Mouse (Mus musculus) lung, embryonic 14.5 days (tissue): ENCODE results near the gene Ssh3. TPM values are rescaled to one million over a fixed set of nuclear protein-coding genes. Genes with fewer than 3 reads are reported as not detected.
A peak's percentile ranks its signal among the peaks of the same experiment; 100 is the strongest.

ENCODE experiments used
- ATAC-seq: fragments of 200-750 bp; cut with Nextera tagmentation; 2 replicates; pipeline ENCODE4 v1.8.0; 2017; ENCODE audit warnings: mild to moderate bottlenecking, moderate TSS enrichment, moderate library complexity; ENCODE audit not compliant: insufficient read depth
- DNase-seq: peaks from one replicate; pipeline ENCODE4 v3.0.0-alpha.2; 2015
- H3K27ac ChIP-seq: fragments of 300-500 bp; sonication (generic); 2 replicates; pipeline ENCODE4 v1.5.1; 2014; ENCODE audit warnings: low read depth, mild to moderate bottlenecking, moderate library complexity
- H3K27me3 ChIP-seq: fragments of 300-500 bp; sonication (generic); 2 replicates; pipeline ENCODE4 v1.6.1; 2014; ENCODE audit warnings: low read length, control low read depth; ENCODE audit not compliant: insufficient read depth
- H3K36me3 ChIP-seq: fragments of 300-500 bp; sonication (generic); 2 replicates; pipeline ENCODE4 v1.6.1; 2014; ENCODE audit warnings: control low read depth; ENCODE audit not compliant: insufficient read depth
- H3K4me1 ChIP-seq: fragments of 300-500 bp; sonication (generic); 2 replicates; pipeline ENCODE4 v1.6.1; 2014; ENCODE audit warnings: antibody characterized with exemption, control low read depth; ENCODE audit not compliant: insufficient read depth
- H3K4me2 ChIP-seq: fragments of 300-500 bp; sonication (generic); 2 replicates; pipeline ENCODE4 v1.6.1; 2014; ENCODE audit warnings: mild to moderate bottlenecking
- H3K4me3 ChIP-seq: fragments of 300-500 bp; sonication (generic); 2 replicates; pipeline ENCODE4 v1.5.1; 2014; ENCODE audit warnings: low read depth, low read length
- H3K9ac ChIP-seq: fragments of 300-500 bp; sonication (generic); 2 replicates; pipeline ENCODE4 v1.6.1; 2014
- H3K9me3 ChIP-seq: fragments of 300-500 bp; sonication (generic); 2 replicates; pipeline ENCODE4 v1.6.1; 2016; ENCODE audit warnings: low read depth, low read length, control low read depth
- CTCF ChIP-seq: IDR thresholded peaks from 2 replicates; pipeline ENCODE4 v1.5.1; 2016; ENCODE audit warnings: antibody characterized with exemption, low read depth
- WGBS: fragments of 180-500 bp; shearing (Covaris S2); extraction: QIAGEN DNeasy Blood & Tissue Kit; methylation state at CpG from one replicate; pipeline ENCODE4 v1.1.7; 2014; 5-methylcytosine and 5-hydroxymethylcytosine counted together
- polyA plus RNA-seq: library from polyadenylated mRNA; unstranded; fragments of >200 nt; fragmentation: Nextera tagmentation; extraction: Ambion mirVana; gene quantifications from 2 replicates; pipeline ENCODE4 v1.2.1, GENCODE M21; 2014

Gene Ssh3
- polyA plus RNA-seq, 1 experiment from 2014 or later: 10.6 TPM

- WGBS: 9% methylated on average over 26 of the region's 26 CpGs
- Histone ChIP-seq H3K4me1 (peaks cover 4% of the 10 kb centered on the region; the same call in 1 of the 2 replicates), H3K9me3 (no peaks in the 10 kb centered on the region), H3K4me3 (peak within 1 kb of the TSS; percentile 53), H3K36me3 (no peaks in the 10 kb centered on the region), H3K4me2 (peak within 1 kb of the TSS; percentile 82), H3K9ac (peak within 1 kb of the TSS; percentile 60), H3K27ac (peak within 1 kb of the TSS; percentile 81), H3K27me3 (no peaks in the 10 kb centered on the region; the same call in 1 of the 2 replicates)
- no peak for TF ChIP-seq CTCF
- DNase-seq (peak; percentile 97), ATAC-seq (peak; percentile 90)
Observed at GRCm38 (mm10) chr19:4231253-4232185, 37.5 kb downstream of the Ssh3 start, which contains the start of gene Pold4. Pold4 (plus strand) TSS chr19:4231899.

GRCm38 (mm10) chr19:4230415-4230814 is 38.6 kb downstream of the Ssh3 start:
- H3K9ac ChIP-seq: no peak overlapping the region
- no peak overlapping the region for H3K4me2 ChIP-seq
- no peaks in the 10 kb centered on the region for H3K36me3 ChIP-seq
- DNase-seq (no peak), ATAC-seq (no peak)
- WGBS: 62% methylated on average over 8 of the region's 8 CpGs
- TF ChIP-seq CTCF: no peak
- H3K4me1 ChIP-seq: peaks cover 4% of the 10 kb centered on the region; the same call in 1 of the 2 replicates
- H3K27ac ChIP-seq: no peak overlapping the region
- no peak overlapping the region for H3K4me3 ChIP-seq
- no peaks in the 10 kb centered on the region for H3K9me3 ChIP-seq
- H3K27me3 ChIP-seq: no peaks in the 10 kb centered on the region; the same call in 1 of the 2 replicates

- H3K9ac ChIP-seq: no peak overlapping the region; the same call in 1 of the 2 replicates
- WGBS: 36% methylated on average over 9 of the region's 9 CpGs
- H3K27ac ChIP-seq: no peak overlapping the region
Observed at GRCm38 (mm10) chr19:4229451-4230076, 39.4 kb downstream of the Ssh3 start.

GRCm38 (mm10) chr19:4228891-4229290 is 40.1 kb downstream of the Ssh3 start:
- DNase-seq: no peak
- Histone ChIP-seq H3K36me3 (no peaks in the 10 kb centered on the region), H3K27ac (no peak overlapping the region), H3K9ac (no peak overlapping the region), H3K4me1 (peaks cover 4% of the 10 kb centered on the region; the same call in 1 of the 2 replicates), H3K9me3 (no peaks in the 10 kb centered on the region), H3K4me2 (no peak overlapping the region), H3K4me3 (no peak overlapping the region), H3K27me3 (no peaks in the 10 kb centered on the region; the same call in 1 of the 2 replicates)
- 72% methylated on average over 4 of the region's 4 CpGs for WGBS
- no peak for TF ChIP-seq CTCF
- no peak for ATAC-seq

More at GRCm38 (mm10) chr19:4229451-4230076, 39.4 kb downstream of the Ssh3 start:
- no peaks in the 10 kb centered on the region; the same call in 1 of the 2 replicates for H3K27me3 ChIP-seq
- DNase-seq (no peak), ATAC-seq (no peak)
- H3K4me3 ChIP-seq: no peak overlapping the region
- no peaks in the 10 kb centered on the region for H3K36me3 ChIP-seq
- peaks cover 4% of the 10 kb centered on the region; the same call in 1 of the 2 replicates for H3K4me1 ChIP-seq
- no peak overlapping the region for H3K4me2 ChIP-seq
- no peak for TF ChIP-seq CTCF
- H3K9me3 ChIP-seq: no peaks in the 10 kb centered on the region

- H3K9ac ChIP-seq: no peak overlapping the region
- no peak overlapping the region for H3K27ac ChIP-seq
- no peak overlapping the region for H3K4me2 ChIP-seq
- 11% methylated on average over 8 of the region's 8 CpGs for WGBS
- peak; percentile 52; the same call in 1 of the 2 replicates for ATAC-seq
- peaks cover 4% of the 10 kb centered on the region; the same call in 1 of the 2 replicates for H3K4me1 ChIP-seq
- H3K9me3 ChIP-seq: no peaks in the 10 kb centered on the region
- H3K4me3 ChIP-seq: no peak overlapping the region
- H3K36me3 ChIP-seq: no peaks in the 10 kb centered on the region
- H3K27me3 ChIP-seq: no peaks in the 10 kb centered on the region; the same call in 1 of the 2 replicates
- peak; percentile 98 for TF ChIP-seq CTCF
- peak; percentile 94 for DNase-seq
Observed at GRCm38 (mm10) chr19:4227894-4228678, 40.9 kb downstream of the Ssh3 start.

- H3K4me2 ChIP-seq: no peak overlapping the region
- 49% methylated on average over 5 of the region's 5 CpGs for WGBS
- DNase-seq (no peak), ATAC-seq (no peak)
- H3K27me3 ChIP-seq: no peaks in the 10 kb centered on the region; the same call in 1 of the 2 replicates
- H3K4me1 ChIP-seq: peaks cover 4% of the 10 kb centered on the region; the same call in 1 of the 2 replicates
- H3K9me3 ChIP-seq: no peaks in the 10 kb centered on the region
- TF ChIP-seq CTCF: no peak
- H3K4me3 ChIP-seq: no peak overlapping the region
- no peak overlapping the region for H3K9ac ChIP-seq
- H3K36me3 ChIP-seq: no peaks in the 10 kb centered on the region
- H3K27ac ChIP-seq: no peak overlapping the region
Observed at GRCm38 (mm10) chr19:4227446-4227845, 41.5 kb downstream of the Ssh3 start.
